Mouse (Mus musculus) c-Kit-positive CD71-positive TER-119-positive erythroid progenitor cells, embryonic 14.5 days (primary cell): ENCODE data around the gene Olfr12.

Experiments used
- DNase-seq: peaks from one replicate; pipeline ENCODE4 v3.0.0-alpha.2; 2013; ENCODE audit warnings: low spot score

Gene Olfr12

GRCm38 (mm10) chr1:92641514-92642272 lies 24.1 kb downstream of the Olfr12 start, which contains the start of gene Cops9:
Cops9 (minus strand) TSS chr1:92641985.
- DNase-seq: peak; percentile 81

- no peak for DNase-seq
Measured at GRCm38 (mm10) chr1:92643691-92644090, 26.1 kb downstream of the Olfr12 start.

- no peak for DNase-seq
Measured at GRCm38 (mm10) chr1:92644916-92645315, 27.3 kb downstream of the Olfr12 start.

DNA sequence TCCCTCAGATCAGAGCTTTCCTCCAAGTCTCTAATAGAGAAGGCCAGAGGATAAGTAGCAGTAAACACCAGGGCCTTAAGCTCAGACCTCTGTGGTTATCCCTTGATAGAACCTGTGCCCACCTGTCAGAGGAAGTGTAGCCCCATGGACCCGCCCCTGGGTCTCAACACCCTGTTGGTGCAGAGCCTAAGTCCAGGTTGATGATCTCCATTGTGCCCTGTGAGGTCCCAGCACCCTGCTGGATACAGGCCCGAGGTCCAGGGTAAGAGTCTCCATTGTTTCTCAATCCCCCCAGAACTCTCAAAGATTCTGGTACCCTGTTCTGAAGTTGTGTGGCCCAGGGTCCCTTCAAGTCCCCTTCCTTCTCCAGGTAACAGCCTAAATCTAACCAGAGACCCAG lies 28.5 kb downstream of the Olfr12 start:
- DNase-seq: no peak

DNA sequence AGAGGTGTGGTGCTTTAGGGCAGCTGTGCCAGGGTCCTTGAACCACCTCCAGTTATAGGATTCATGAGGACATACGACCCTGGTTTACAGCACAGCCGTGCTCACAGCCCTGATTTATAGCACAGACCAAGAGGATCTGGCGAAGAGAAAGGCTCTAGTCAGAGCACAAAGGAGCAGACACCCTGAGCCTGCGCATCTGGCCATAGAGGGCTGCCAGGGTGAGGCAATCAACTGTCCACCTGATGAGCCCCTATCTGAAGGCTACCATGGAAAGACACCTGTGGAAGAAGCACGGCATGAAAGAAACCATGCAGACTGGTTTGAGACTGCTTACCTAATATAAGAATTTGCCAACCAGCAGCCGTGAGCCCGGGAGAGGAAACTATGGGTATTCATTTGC lies 29.0 kb downstream of the Olfr12 start:
- no peak for DNase-seq

GRCm38 (mm10) chr1:92647026-92647425 lies 29.4 kb downstream of the Olfr12 start:
- no peak for DNase-seq

GRCm38 (mm10) chr1:92647752-92648151 lies 30.2 kb downstream of the Olfr12 start:
- peak; percentile 66 for DNase-seq

DNA sequence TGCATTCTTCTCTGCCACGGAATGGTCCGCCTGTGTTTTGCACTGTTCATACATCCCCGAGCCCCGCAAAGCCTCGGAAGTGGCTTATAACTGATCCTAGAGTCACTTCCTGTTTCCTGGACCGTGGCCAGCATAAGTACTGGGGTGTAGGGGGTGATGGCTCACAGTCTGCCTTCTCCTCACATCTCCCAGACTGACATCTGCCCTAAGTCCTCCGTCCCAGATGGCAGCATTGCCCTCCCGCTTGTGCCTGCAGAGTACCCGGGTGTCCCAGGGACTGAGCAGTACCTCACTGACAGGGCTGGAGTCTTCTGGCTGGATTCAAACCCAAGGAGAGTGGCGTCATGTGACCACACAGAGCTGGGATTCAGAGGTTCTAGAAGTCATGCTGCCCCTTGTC lies 30.6 kb downstream of the Olfr12 start:
- no peak for DNase-seq

GRCm38 (mm10) chr1:92648673-92649072 lies 31.1 kb downstream of the Olfr12 start, which contains the start of gene Otos:
Otos (minus strand) TSS chr1:92648841.
- DNase-seq: peak; percentile 57

DNA sequence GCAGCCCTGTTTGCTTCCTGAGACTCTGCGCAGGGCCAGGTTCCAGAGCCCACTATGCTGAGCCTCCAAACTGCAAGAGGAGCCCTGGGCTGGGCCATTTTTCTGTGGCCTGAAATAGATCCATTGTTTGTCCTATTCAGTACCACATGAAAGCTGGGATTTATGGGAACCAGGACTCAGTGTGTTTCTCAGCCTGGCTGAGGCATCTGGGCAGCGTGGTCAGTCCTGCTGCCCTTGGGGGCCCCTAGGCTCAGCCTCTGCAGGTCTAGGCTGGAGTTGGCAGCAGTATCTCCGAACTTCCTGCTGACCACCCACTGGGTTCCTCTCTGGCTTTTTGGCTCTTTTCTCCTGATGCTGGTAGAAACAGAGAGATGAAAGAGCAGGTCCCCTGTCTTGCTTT lies 33.9 kb downstream of the Olfr12 start:
- DNase-seq: no peak

GRCm38 (mm10) chr1:92653179-92653578 lies 35.6 kb downstream of the Olfr12 start:
- DNase-seq: no peak

DNA sequence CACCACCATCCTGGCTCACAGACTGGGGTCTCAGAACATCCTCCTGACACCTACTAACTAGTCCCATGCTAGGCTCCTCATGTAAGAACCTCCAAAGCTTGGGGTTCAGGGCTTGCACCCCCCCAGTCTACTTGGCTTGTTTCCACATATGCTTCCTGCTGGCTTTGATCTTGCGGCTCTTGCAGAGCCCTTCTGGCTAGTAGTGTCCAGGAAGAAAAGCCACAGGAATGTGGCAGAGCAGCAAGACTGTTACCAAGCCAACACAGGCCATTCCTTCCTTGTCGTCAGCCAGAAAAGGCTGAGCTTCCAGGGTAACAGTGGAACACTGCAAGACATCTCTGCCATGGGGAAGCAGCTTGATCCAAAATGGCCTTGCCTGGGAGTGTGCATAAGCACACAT lies 37.1 kb downstream of the Olfr12 start:
- DNase-seq: no peak

DNA sequence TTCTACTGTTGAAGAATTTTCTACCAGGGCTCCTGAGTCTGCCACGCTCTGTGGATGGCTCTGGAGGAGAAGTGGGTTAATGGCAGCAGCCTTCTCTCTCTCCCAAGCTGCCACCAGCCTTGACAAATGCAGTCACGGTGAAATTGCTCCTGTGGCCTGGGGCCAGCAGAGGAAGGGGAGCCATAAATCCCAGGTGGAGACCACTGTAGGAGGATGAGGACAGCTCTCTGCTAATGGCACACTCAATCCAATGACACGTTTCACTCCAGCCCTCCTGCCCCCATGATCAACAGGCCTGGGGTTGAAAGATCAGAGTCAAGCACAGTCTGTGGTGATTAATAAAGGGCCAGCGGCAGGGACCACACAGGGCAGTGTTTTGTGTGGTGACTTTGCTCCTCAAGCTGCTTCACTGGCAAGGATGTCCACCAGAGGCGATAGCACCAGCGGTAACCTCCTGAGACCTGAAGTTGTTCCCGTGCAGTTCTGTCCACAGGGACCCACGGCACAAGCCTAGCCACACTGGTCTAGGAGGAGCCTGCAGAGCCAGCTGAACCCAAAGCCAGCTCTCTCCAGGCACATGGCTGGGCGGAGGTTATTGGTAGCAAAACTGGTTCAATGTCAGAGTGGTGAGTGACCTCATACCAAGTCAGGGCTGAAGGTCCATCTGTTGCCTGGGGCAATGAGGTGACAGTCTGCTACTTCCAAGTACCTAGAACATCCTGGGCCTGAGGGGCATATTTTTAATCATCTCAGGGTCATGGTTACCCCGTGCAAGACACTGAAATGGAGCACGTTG lies 39.6 kb downstream of the Olfr12 start:
- DNase-seq: no peak

- no peak for DNase-seq
Measured at GRCm38 (mm10) chr1:92659392-92659791, 41.8 kb downstream of the Olfr12 start.

DNA sequence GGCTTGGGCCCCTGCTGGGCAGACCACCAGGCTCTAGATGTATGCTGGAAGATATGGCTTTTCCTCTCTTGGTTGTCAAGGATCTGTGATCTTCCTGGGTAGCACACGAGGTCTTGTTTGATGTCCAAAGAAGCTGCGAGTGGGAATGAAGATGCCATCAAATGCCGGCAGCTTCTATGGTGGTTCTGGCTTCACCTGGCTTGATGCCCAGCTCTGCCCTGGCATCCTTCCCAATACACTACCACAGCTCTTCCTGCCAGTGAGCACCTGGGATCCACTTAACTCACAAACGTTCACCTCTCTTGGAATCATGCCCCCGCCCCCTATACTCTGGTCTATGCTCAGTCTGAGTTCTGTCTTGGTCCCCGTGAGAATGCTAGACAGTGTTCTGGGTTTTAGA lies 49.5 kb downstream of the Olfr12 start:
- no peak for DNase-seq

DNA sequence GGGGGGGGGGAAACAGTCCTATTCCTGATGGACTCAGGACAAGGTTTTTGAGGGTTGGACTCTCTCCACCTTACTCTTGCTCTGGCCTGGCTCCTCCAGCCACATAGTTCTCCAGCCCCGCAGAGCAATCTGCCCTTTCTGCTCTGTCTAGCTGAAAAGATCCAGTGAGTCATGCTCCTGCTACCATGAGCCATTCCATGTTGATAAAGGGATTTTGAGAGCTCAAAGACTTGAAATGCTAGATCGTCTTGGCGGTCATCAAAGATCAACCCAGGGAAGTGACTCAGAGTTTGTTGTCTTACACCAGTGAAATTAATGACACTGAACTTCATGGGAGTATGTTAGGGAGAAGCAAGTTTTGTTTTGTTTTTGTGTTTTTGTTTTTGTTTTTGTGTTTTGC lies 51.8 kb downstream of the Olfr12 start:
- no peak for DNase-seq

DNA sequence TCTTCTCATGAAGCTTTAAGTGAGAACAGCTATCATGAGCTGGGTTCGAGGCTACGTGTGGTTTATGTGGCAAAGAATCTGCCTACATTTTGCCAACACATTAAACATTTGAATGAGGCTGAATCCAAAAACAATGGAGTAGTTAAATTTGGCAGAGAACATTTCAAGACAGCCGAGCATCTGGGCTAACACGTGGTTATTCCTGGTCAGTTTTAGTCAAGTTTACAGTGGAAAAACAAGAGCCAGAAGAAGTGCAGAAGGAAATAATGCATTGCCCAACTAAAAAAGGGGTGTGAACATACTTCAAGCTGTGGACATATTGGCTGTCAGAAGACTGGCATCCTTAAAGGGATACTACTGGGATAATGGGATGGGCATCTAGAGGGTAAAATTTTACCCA lies 53.7 kb downstream of the Olfr12 start:
- DNase-seq: no peak
